Mouse (Mus musculus) liver, embryonic 15.5 days (tissue): ENCODE measurements around the gene Relb. TPM values are rescaled to one million over a fixed set of nuclear protein-coding genes. Genes with fewer than 3 reads are reported as not detected.
A peak's percentile ranks its signal among the peaks of the same experiment; 100 is the strongest.

Experiments used
- ATAC-seq: fragments of 200-750 bp; cut with Nextera tagmentation; 2 replicates; pipeline ENCODE4 v1.8.0; 2017; ENCODE audit warnings: moderate number of reproducible peaks, mild to moderate bottlenecking, moderate library complexity; ENCODE audit not compliant: insufficient read depth
- H3K27ac ChIP-seq: fragments of 300-500 bp; sonication (generic); replicated peaks from 2 replicates; pipeline ENCODE4 v1.5.1; 2015; ENCODE audit warnings: mild to moderate bottlenecking, inconsistent platforms
- H3K27me3 ChIP-seq: fragments of 300-500 bp; sonication (generic); 2 replicates; pipeline ENCODE4 v1.6.1; 2015; ENCODE audit warnings: mild to moderate bottlenecking, inconsistent platforms
- H3K36me3 ChIP-seq: fragments of 300-500 bp; sonication (generic); replicated peaks from 2 replicates; pipeline ENCODE4 v1.6.1; 2015; ENCODE audit warnings: moderate library complexity, mild to moderate bottlenecking, inconsistent platforms
- H3K4me1 ChIP-seq: fragments of 300-500 bp; sonication (generic); replicated peaks from 2 replicates; pipeline ENCODE4 v1.6.1; 2015; ENCODE audit warnings: inconsistent platforms
- H3K4me2 ChIP-seq: fragments of 300-500 bp; sonication (generic); 2 replicates; pipeline ENCODE4 v1.6.1; 2015; ENCODE audit warnings: moderate library complexity, mild to moderate bottlenecking, inconsistent platforms
- H3K4me3 ChIP-seq: fragments of 300-500 bp; sonication (generic); replicated peaks from 2 replicates; pipeline ENCODE4 v1.5.1; 2015; ENCODE audit warnings: mild to moderate bottlenecking, inconsistent platforms
- H3K9ac ChIP-seq: fragments of 300-500 bp; sonication (generic); 2 replicates; pipeline ENCODE4 v1.6.1; 2015; ENCODE audit warnings: moderate library complexity, mild to moderate bottlenecking, inconsistent platforms
- H3K9me3 ChIP-seq: fragments of 300-500 bp; sonication (generic); replicated peaks from 2 replicates; pipeline ENCODE4 v1.6.1; 2016; ENCODE audit warnings: inconsistent platforms
- WGBS: fragments of 180-500 bp; shearing (Covaris S2); methylation state at CpG from one replicate; pipeline ENCODE4 v1.1.7; 2015; ENCODE audit warnings: mixed read lengths; ENCODE audit not compliant: insufficient replicate concordance; 5-methylcytosine and 5-hydroxymethylcytosine counted together
- polyA plus RNA-seq: library from polyadenylated mRNA; unstranded; fragments of >200 nt; fragmentation: Nextera tagmentation; extraction: Ambion mirVana; gene quantifications from 2 replicates; pipeline ENCODE4 v1.2.1, GENCODE M21; 2015

Relb gene
- polyA plus RNA-seq, 1 experiment from 2014 or later = 1.7 TPM

DNA sequence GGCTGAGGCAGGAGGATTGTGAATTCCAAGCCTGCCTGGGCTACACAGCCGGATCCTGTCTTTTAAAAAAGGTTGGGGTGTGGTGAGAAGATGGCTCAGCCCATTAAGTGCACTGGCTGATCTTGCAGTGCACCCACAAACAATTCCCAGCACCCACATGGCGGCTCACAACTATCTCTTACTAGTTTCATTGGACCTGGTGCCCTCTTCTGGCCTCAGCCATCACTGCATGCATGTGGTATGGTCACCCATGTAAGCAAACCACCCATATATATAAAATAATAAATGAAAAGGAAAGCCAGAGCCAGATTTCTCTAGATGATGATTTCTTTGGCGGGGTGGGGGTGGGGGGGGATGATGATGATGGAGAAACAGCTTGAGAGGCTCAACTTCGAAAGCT, 64.8 kb downstream of the Relb start:
- WGBS = 81% methylated on average over 4 of the region's 4 CpGs
- H3K27ac ChIP-seq = peak overlapping the region; percentile 94
- peak overlapping the region; percentile 9; the same call in 1 of the 2 replicates for H3K9ac ChIP-seq
- ATAC-seq = no peak
- peak overlapping the region; percentile 90 for H3K4me2 ChIP-seq
- H3K9me3 ChIP-seq = no peaks in the 10 kb centered on the region
- H3K4me1 ChIP-seq = peaks cover 68% of the 10 kb centered on the region
- peaks cover 47% of the 10 kb centered on the region for H3K36me3 ChIP-seq
- H3K4me3 ChIP-seq = peak overlapping the region; percentile 94
- H3K27me3 ChIP-seq = no peaks in the 10 kb centered on the region

DNA sequence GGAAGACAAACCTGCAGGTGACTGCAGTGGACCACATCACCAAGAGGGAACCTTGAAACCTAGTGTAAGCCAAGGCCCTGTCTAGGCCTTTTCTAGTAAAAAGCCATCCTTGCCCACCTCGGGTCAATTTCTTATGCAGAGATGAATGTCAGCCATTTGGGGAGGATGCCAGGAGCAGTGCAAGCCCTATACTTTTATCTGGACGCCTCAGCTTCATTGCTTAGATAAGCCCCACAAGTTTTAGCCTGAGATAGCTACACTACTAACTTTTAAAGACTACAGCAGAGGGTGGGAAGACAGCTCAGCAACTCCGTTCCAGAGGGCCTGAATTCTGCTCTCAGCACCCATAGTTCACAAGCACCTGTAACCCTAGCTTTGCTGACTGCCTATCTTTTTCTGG, 65.4 kb downstream of the Relb start:
- no peaks in the 10 kb centered on the region for H3K9me3 ChIP-seq
- H3K9ac ChIP-seq = peak overlapping the region; percentile 96
- H3K4me1 ChIP-seq = peaks cover 74% of the 10 kb centered on the region
- peak overlapping the region; percentile 90 for H3K4me2 ChIP-seq
- ATAC-seq = peak; percentile 78
- no peaks in the 10 kb centered on the region for H3K27me3 ChIP-seq
- H3K4me3 ChIP-seq = peak overlapping the region; percentile 94
- WGBS = 20% methylated on average over 3 of the region's 3 CpGs
- peak overlapping the region; percentile 94 for H3K27ac ChIP-seq
- H3K36me3 ChIP-seq = peaks cover 41% of the 10 kb centered on the region

DNA sequence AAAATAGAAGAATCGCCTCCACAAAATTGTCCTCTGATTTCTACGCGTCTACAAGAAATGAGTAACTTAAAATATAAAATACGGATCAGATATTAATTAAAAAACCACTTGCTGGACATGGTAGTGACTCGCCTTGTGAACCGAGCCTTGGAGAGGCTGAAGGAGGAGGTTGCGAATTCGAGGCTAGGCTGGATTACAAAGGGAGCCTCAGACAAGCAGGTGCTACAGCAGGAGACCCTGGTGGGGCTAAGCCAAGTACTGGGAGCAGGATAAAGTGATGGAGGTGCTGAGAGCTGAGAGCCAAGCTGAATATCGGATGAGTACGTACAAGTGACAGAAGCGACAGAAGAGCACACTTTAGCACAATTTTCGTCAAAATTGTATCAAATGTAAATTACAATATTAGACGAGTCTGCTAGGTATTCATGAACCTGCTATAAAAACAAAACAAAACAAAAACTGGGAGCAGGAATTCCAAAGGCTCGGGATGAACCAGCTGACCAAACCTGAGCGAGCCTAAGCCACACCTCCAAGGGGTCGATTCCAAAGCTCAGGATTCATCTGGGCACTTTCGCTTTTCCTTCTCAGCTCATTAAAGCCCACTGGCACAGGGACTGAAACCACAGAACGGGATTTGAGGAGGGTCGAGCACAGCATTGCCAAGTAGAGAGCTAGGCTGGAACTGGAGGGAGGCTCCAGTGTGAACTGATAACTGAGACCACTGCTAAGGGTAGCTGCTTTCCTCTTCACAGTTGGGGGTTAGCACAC, 66.4 kb downstream of the Relb start, which contains the start of gene Ppp1r37:
Ppp1r37 (minus strand) TSS at position 434 of the 768 bp plus-strand sequence.
- 6% methylated on average over 19 of the region's 19 CpGs for WGBS
- H3K36me3 ChIP-seq = peaks cover 41% of the 10 kb centered on the region

DNA sequence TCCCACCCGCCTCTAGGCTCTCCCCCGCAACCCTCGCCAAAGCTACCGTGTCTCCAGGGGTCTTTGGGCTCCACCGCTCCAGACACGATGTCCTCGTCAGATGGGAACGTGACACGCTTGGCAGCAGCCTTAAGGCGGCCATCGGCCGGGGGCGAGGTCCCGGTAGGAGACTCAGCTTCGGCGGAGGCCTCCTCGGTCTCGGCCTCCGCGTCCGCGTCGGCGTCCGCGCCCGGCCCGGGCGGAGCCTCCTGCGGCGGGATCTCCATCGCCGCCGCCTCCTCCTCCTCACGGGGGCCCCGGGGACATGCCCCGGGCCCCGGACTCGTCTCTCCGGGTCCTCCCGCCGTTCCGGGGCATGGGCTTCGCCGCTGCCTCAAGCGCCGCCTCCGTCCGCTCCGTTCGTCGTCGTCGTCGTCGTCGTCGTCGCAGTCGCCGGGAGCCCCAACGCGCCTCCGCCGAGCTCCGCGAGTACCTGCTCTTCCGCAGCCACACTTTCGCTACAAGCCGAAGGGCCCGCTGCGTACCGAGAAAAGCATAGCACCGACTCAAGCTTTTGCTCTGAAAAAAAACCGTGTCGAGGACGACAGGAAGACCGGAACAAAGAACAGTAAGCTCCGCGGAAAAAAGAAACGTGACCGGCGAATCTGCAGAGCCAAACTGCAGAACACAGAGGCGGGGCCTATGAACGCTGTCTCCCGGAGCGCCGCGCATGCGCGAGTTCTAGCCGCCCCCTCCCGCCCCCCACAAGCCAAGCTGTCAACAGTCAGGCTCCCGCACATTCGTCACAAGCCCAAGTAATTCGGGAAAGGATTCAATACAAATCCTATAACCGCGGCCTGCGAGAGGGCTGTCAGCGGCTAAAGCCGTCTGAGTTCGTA, 67.2 kb downstream of the Relb start:
- peaks cover 78% of the 10 kb centered on the region for H3K4me1 ChIP-seq
- under 1% methylated on average over 102 of the region's 102 CpGs for WGBS
- peaks cover 45% of the 10 kb centered on the region for H3K36me3 ChIP-seq
- peak; percentile 79 for ATAC-seq
- H3K4me3 ChIP-seq = peak overlapping the region; percentile 94
- no peaks in the 10 kb centered on the region for H3K9me3 ChIP-seq
- H3K9ac ChIP-seq = peak overlapping the region; percentile 96
- H3K27me3 ChIP-seq = no peaks in the 10 kb centered on the region
- peak overlapping the region; percentile 94 for H3K27ac ChIP-seq
- H3K4me2 ChIP-seq = peak overlapping the region; percentile 90

More for the DNA sequence above, 66.4 kb downstream of the Relb start, which contains the start of gene Ppp1r37:
- peak within 1 kb of the TSS; percentile 94 for H3K4me3 ChIP-seq
- peak within 1 kb of the TSS; percentile 96 for H3K9ac ChIP-seq
- no peaks in the 10 kb centered on the region for H3K9me3 ChIP-seq
- H3K27ac ChIP-seq = peak within 1 kb of the TSS; percentile 94
- no peak for ATAC-seq
- H3K4me1 ChIP-seq = peaks cover 76% of the 10 kb centered on the region
- H3K27me3 ChIP-seq = no peaks in the 10 kb centered on the region
- peak within 1 kb of the TSS; percentile 90 for H3K4me2 ChIP-seq

DNA sequence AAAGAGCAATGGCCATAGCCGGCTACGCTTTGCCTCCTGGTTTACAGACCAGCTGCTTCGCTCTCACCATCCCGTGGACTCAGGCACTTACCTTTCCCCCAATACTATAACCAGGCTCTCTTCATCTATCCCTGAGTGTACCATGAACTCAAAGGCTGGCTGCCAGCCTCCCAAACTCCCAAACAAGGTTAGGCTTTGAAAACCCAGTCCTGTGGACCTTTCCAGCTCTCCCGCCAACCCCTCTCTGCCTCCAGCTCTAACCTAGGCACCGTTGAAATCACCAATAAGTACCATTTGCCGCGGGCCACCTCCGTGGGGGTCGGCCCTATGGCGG, 67.8 kb downstream of the Relb start:
- H3K4me3 ChIP-seq = peak overlapping the region; percentile 94
- peaks cover 84% of the 10 kb centered on the region for H3K4me1 ChIP-seq
- peak overlapping the region; percentile 96 for H3K9ac ChIP-seq
- no peaks in the 10 kb centered on the region for H3K9me3 ChIP-seq
- H3K27me3 ChIP-seq = no peaks in the 10 kb centered on the region
- WGBS = 2% methylated on average over 11 of the region's 11 CpGs
- peaks cover 46% of the 10 kb centered on the region for H3K36me3 ChIP-seq
- H3K4me2 ChIP-seq = peak overlapping the region; percentile 90
- peak overlapping the region; percentile 94 for H3K27ac ChIP-seq
- ATAC-seq = no peak

DNA sequence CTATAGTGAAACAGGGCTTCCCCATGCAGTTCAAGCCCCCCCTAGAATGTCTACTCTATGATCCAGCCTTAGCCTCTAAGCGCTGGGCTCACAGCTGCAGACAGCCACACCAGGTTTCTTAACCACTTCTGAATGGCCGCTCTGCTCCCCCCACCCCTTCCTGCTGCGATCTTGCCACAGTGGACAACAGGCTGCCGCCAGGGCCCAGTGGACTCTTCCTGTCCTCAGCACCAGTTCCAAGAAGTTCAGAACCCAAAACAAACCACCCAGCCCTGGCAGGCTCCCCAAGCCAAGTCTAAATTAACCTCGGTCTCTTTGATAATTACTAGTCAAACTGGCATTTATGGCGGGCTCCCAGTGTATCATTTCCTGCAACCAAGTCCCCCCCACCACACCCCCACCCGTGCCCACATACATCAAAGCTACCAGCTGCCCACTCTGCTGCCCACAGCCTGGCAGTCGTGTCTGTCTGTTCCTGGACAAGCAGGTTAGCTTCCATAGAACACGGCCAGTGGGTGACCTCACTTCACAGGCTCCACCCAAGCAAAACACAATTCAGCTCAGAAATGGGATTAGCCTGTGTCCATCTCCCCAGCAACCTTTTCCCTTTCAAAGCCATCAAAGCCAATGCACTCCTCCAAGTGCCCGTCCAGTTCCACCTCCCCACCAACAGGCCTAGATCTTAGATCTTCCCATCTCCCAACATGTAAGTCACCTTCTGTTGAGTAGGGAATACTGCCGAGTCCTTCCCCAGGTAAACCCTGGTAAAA, 68.6 kb downstream of the Relb start:
- ATAC-seq = no peak
- WGBS = 5% methylated on average over 11 of the region's 11 CpGs
- Histone ChIP-seq H3K4me3 (peak overlapping the region; percentile 94), H3K27me3 (no peaks in the 10 kb centered on the region), H3K27ac (peak overlapping the region; percentile 94), H3K9me3 (no peaks in the 10 kb centered on the region), H3K4me2 (peak overlapping the region; percentile 90), H3K36me3 (peaks cover 48% of the 10 kb centered on the region), H3K4me1 (peaks cover 81% of the 10 kb centered on the region), H3K9ac (peak overlapping the region; percentile 96)

DNA sequence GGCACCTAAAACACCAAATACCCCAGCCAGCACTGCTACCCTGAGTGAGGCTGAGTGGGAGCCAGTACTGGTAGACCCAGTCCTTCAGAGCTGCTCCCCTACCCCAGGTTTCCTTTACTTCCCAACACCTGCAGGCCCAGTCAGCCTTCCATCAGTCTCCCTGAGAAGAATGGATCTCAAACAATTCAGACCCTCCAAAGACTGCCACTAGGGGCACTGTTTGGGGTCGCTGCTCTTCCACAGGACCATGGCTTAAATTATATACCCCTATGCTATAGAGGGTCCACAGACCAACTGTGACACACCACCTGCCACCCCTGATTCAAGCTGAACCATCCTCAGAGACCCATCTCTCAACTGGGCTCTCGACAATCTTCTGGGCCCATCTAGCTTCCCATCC, 70.3 kb downstream of the Relb start:
- ATAC-seq = no peak
- H3K4me2 ChIP-seq = peak overlapping the region; percentile 90
- no peaks in the 10 kb centered on the region for H3K9me3 ChIP-seq
- peaks cover 68% of the 10 kb centered on the region for H3K4me1 ChIP-seq
- peaks cover 48% of the 10 kb centered on the region for H3K36me3 ChIP-seq
- no peaks in the 10 kb centered on the region for H3K27me3 ChIP-seq
- peak overlapping the region; percentile 45; the same call in 1 of the 2 replicates for H3K27ac ChIP-seq
- 52% methylated on average over 2 of the region's 2 CpGs for WGBS
- peak overlapping the region; percentile 29; the same call in 1 of the 2 replicates for H3K9ac ChIP-seq
- H3K4me3 ChIP-seq = peak overlapping the region; percentile 94

DNA sequence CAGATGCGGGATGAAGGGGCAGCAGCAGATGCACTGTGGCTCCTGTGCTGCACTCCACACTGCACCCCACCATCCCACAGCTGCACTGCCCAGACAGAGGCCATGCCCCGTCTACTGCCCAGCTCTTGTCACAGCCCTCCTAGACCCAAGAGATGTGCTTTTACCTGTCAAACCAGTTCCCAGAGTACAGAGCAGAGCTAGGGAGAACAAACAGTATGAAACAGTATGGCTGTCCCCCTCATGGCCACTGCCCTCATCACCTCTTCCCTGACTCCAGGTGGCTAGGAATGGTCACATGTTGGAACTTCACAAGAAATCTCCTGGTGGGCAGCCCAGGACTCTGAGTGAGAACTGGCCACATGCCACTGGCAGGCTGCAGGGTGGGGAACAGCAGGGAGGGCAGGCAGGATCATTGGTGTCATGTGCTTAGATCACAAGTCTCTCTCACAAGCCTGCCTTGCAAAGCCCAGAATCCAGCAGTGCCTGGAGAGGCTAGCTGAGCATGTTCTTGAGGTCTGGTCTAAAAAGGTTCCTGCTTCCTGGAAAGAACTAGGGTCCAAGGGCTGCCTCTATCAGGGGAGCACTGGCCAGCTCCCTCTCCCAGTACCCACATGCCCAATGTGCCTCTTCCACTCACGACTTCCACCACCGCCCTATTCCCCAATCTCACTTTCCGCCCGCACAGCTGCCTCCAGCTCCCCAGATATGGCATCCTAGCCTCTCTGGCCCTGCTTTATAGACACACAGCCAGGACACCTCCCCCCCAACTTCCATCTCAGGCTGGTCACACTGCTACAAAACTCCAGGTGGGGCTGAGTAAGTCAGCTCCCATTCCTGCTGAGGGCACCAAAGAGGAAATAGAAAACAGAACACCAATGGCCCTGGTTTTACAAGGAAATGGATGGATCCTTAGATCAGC, 71.0 kb downstream of the Relb start:
- peak overlapping the region; percentile 29; the same call in 1 of the 2 replicates for H3K9ac ChIP-seq
- no peaks in the 10 kb centered on the region for H3K9me3 ChIP-seq
- H3K4me1 ChIP-seq = peaks cover 64% of the 10 kb centered on the region
- peak overlapping the region; percentile 90 for H3K4me2 ChIP-seq
- no peaks in the 10 kb centered on the region for H3K27me3 ChIP-seq
- peak overlapping the region; percentile 94 for H3K4me3 ChIP-seq
- 59% methylated on average over 6 of the region's 6 CpGs for WGBS
- H3K27ac ChIP-seq = peak overlapping the region; percentile 45; the same call in 1 of the 2 replicates
- ATAC-seq = peak; percentile 4; the same call in 1 of the 2 replicates
- peaks cover 56% of the 10 kb centered on the region for H3K36me3 ChIP-seq

DNA sequence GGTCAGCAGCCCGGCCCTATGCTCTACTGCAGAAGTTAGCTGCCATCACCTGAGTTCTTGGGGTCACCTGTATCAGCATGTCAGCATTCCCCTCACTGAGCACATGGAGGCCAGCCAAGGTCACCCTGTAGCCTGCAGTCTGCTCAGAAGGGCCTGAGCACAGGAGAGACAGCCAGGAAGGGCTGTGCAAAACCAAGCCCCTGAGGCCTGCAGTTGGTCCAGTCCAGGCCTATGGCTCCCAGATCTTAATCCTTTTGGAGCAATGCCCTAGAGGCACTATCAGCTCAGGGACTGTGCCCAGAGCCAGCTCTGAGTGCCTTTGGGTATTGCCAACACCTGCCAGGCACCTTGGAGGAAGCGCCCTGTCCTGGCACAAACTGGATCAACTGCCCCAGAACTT, 72.2 kb downstream of the Relb start:
- Histone ChIP-seq H3K4me1 (peaks cover 64% of the 10 kb centered on the region), H3K27ac (no peak overlapping the region), H3K9ac (no peak overlapping the region), H3K36me3 (peaks cover 66% of the 10 kb centered on the region), H3K9me3 (no peaks in the 10 kb centered on the region), H3K4me3 (no peak overlapping the region), H3K27me3 (no peaks in the 10 kb centered on the region), H3K4me2 (no peak overlapping the region)
- ATAC-seq = no peak
- 83% methylated on average over 2 of the region's 2 CpGs for WGBS
